Mouse (Mus musculus): ENCODE measurements at regions not wholly inside any gene's neighbourhood (a gene's known extent, or its start where the extent isn't known, plus 50 kb on each side); places are given as distances from the start of the nearest gene placed in this dataset.

DNA sequence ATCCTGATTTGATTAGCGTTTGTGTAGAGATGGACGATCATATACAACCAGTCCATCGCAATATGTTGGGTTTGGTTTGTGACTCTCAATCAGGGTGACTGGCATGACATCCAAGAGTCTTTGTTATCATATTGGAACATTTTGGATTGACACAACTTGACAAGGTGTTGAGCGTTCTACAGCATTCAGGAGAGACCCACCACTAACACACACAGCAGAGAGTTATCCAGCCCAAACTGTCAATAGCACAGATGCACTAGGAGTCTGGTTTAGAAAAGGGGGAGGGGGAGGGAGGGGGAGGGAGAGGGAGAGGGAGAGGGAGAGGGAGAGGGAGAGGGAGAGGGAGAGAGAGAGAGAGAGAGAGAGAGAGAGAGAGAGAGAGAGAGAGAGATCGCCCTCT is 144.5 kb downstream of the Psat1 start:
- peaks cover 5% of the 10 kb centered on the region; the same call in 1 of the 2 replicates for H3K27me3 ChIP-seq (ENCODE audit: insufficient read depth, low read length)
- no peak for DNase-seq (ENCODE audit: low spot score)
- H3K4me3 ChIP-seq (replicated peaks; ENCODE audit: low read depth, low read length): no peak overlapping the region
- WGBS: 76% methylated on average over 5 of the region's 5 CpGs
- no peak overlapping the region for H3K4me2 ChIP-seq (ENCODE audit: low read length)
- no peak for ATAC-seq (replicated peaks; ENCODE audit: low FRiP score, low read depth)
- peaks cover 5% of the 10 kb centered on the region; the same call in 1 of the 2 replicates for H3K4me1 ChIP-seq (replicated peaks; ENCODE audit: insufficient read depth, low read length)
- no peak overlapping the region for H3K9ac ChIP-seq (ENCODE audit: low read depth, low read length)
- H3K9me3 ChIP-seq (replicated peaks; ENCODE audit: low read length): no peaks in the 10 kb centered on the region
- H3K27ac ChIP-seq: no peak overlapping the region
- H3K36me3 ChIP-seq (ENCODE audit: insufficient read depth, low read length): no peaks in the 10 kb centered on the region
- no peak for TF ChIP-seq CTCF (IDR thresholded peaks at IDR 0.05; ENCODE audit: low read depth)

DNA sequence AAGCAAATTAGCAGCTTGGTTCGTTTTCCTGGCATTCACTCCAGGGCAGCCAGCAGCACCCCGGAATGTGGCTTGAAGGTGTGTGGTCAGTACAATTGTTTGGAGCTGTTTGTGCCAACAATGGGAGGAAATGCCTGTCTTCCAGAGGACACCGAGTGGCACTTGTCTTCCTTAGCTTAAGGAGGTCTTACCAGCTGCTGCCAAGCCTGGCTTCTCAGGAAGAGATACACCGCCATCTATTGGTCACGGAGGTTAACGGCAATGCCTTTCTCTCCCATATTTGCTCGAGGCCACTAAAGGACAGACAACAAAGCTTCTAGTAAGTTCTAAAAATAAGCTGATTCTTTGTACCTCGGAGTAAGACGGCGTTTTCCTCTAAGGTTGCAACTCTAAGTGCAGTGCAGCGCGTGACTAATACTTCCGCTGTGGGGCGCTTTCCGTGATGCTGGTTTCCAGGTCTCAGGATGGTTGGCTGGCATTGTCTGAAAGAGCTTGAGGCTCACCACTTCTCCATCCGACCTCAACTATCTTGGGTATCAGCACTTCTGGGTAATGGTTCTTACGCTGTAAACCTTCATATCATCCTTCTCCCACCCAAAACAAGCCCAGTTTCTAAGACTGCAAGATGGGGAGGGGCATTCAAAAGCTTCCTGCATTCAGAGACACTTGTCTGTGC is 145.2 kb downstream of the Psat1 start:
- H3K4me1 ChIP-seq (replicated peaks; ENCODE audit: insufficient read depth, low read length): peaks cover 5% of the 10 kb centered on the region; the same call in 1 of the 2 replicates
- peak overlapping the region; percentile 62 for H3K4me2 ChIP-seq (ENCODE audit: low read length)
- no peak overlapping the region for H3K27ac ChIP-seq
- TF ChIP-seq CTCF (IDR thresholded peaks at IDR 0.05; ENCODE audit: low read depth): peak; percentile 94
- H3K27me3 ChIP-seq (ENCODE audit: insufficient read depth, low read length): peaks cover 5% of the 10 kb centered on the region; the same call in 1 of the 2 replicates
- peak; percentile 73 for ATAC-seq (replicated peaks; ENCODE audit: low FRiP score, low read depth)
- H3K36me3 ChIP-seq (ENCODE audit: insufficient read depth, low read length): no peaks in the 10 kb centered on the region
- H3K9ac ChIP-seq (ENCODE audit: low read depth, low read length): no peak overlapping the region
- DNase-seq (ENCODE audit: low spot score): peak; percentile 95
- H3K4me3 ChIP-seq (replicated peaks; ENCODE audit: low read depth, low read length): peak overlapping the region; percentile 28
- 5% methylated on average over 17 of the region's 17 CpGs for WGBS
- no peaks in the 10 kb centered on the region for H3K9me3 ChIP-seq (replicated peaks; ENCODE audit: low read length)

DNA sequence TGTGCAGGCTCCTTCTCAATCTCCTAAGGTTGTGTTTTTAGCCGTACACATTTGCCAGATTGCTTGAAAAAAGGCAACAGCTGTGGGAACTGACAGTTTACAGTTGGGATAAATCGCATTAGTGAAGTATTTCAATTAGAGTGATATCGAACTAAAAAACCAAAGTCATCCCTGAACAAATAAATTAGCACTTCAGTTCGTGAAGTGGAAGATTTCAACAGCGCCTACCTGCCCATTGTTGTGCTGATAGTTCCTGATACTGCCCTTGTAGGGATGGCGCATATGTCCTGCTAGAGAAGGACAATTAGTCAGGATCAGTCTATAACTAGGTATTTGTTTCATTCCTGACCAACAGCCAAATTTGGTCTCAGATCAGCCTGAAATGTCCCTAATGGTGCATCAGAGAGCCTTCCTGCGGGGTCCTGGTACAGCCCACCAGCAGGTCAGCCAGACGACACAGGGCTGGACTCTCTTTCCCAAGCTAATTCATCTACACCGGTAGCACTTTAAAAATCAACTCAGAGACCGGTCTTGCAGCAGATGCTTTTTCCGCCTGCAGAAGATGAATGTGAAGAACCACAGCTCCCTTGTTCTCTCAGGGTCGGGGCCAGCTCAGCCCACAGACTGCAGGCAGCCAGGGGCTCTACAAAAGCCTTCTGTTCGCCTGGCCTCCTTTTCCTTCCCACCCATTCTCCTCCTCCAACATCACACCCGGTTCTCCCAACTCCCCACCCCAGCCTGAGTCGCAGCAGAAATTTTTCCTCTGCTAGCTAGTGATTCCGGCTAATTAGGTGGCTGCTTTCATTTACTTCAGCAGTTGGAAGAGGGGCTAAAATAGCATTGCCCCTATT is 146.1 kb downstream of the Psat1 start:
- Histone ChIP-seq H3K9ac (ENCODE audit: low read depth, low read length) (no peak overlapping the region), H3K36me3 (ENCODE audit: insufficient read depth, low read length) (no peaks in the 10 kb centered on the region), H3K4me1 (replicated peaks; ENCODE audit: insufficient read depth, low read length) (peaks cover 5% of the 10 kb centered on the region; the same call in 1 of the 2 replicates), H3K9me3 (replicated peaks; ENCODE audit: low read length) (no peaks in the 10 kb centered on the region), H3K4me2 (ENCODE audit: low read length) (peak overlapping the region; percentile 62), H3K4me3 (replicated peaks; ENCODE audit: low read depth, low read length) (peak overlapping the region; percentile 28), H3K27me3 (ENCODE audit: insufficient read depth, low read length) (peaks cover 5% of the 10 kb centered on the region; the same call in 1 of the 2 replicates), H3K27ac (no peak overlapping the region)
- WGBS: 22% methylated on average over 16 of the region's 16 CpGs
- TF ChIP-seq CTCF (IDR thresholded peaks at IDR 0.05; ENCODE audit: low read depth): no peak
- no peak; the same call in 1 of the 2 replicates for ATAC-seq (replicated peaks; ENCODE audit: low FRiP score, low read depth)
- peak; percentile 68 for DNase-seq (ENCODE audit: low spot score)

DNA sequence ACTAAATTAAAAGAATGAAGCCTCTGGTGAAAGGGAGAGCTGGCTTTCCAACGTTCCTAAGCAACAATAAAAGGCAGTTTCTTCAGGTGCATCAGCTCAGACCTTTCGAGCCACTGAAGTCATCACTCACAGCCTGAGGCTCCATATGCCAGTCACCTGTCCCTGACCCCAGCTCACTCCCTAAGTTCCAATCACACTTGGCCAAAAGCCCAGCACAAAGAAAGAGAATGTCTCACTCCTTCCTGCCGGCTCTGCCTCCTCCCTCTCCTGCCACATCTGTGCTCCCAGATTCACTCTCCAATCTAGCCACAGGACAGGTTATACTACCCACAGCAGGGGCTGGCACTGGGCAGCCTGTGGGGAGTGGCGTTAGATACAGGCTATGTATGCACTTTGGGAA is 150.7 kb downstream of the Psat1 start:
- Histone ChIP-seq H3K4me3 (replicated peaks; ENCODE audit: low read depth, low read length) (no peak overlapping the region), H3K9me3 (replicated peaks; ENCODE audit: low read length) (no peaks in the 10 kb centered on the region), H3K36me3 (ENCODE audit: insufficient read depth, low read length) (no peaks in the 10 kb centered on the region), H3K27me3 (ENCODE audit: insufficient read depth, low read length) (no peaks in the 10 kb centered on the region), H3K4me2 (ENCODE audit: low read length) (no peak overlapping the region), H3K9ac (ENCODE audit: low read depth, low read length) (no peak overlapping the region), H3K4me1 (replicated peaks; ENCODE audit: insufficient read depth, low read length) (peaks cover 5% of the 10 kb centered on the region; the same call in 1 of the 2 replicates), H3K27ac (no peak overlapping the region)
- DNase-seq (ENCODE audit: low spot score) (no peak), ATAC-seq (replicated peaks; ENCODE audit: low FRiP score, low read depth) (no peak)
- WGBS: 16% methylated on average over 4 of the region's 4 CpGs
- TF ChIP-seq CTCF (IDR thresholded peaks at IDR 0.05; ENCODE audit: low read depth): no peak

DNA sequence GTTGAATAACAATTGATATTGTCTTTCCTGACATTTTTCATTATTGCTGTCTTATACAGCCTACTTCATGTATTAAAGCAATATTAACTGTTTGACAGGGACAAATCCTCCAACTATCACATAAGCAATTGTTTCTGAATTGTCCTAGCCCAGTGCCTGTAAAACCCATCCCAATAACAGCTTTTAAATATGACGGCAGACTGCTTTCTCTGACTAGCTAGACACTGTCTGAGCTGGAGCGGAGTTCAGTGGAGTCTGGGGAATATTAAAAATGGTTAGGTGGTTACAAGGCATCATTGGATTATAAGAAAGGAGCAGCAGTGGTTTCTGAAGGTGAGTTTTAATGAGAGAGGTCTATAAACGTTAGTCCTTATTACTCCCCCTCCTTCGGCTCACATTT is 155.2 kb downstream of the Psat1 start:
- no peak for ATAC-seq (replicated peaks; ENCODE audit: low FRiP score, low read depth)
- 73% methylated on average over 4 of the region's 4 CpGs for WGBS
- H3K9me3 ChIP-seq (replicated peaks; ENCODE audit: low read length): no peaks in the 10 kb centered on the region
- H3K27ac ChIP-seq: no peak overlapping the region
- no peak overlapping the region for H3K9ac ChIP-seq (ENCODE audit: low read depth, low read length)
- no peaks in the 10 kb centered on the region for H3K27me3 ChIP-seq (ENCODE audit: insufficient read depth, low read length)
- H3K4me3 ChIP-seq (replicated peaks; ENCODE audit: low read depth, low read length): no peak overlapping the region
- H3K4me1 ChIP-seq (replicated peaks; ENCODE audit: insufficient read depth, low read length): no peaks in the 10 kb centered on the region
- H3K4me2 ChIP-seq (ENCODE audit: low read length): no peak overlapping the region
- TF ChIP-seq CTCF (IDR thresholded peaks at IDR 0.05; ENCODE audit: low read depth): no peak
- H3K36me3 ChIP-seq (ENCODE audit: insufficient read depth, low read length): no peaks in the 10 kb centered on the region
- no peak for DNase-seq (ENCODE audit: low spot score)

DNA sequence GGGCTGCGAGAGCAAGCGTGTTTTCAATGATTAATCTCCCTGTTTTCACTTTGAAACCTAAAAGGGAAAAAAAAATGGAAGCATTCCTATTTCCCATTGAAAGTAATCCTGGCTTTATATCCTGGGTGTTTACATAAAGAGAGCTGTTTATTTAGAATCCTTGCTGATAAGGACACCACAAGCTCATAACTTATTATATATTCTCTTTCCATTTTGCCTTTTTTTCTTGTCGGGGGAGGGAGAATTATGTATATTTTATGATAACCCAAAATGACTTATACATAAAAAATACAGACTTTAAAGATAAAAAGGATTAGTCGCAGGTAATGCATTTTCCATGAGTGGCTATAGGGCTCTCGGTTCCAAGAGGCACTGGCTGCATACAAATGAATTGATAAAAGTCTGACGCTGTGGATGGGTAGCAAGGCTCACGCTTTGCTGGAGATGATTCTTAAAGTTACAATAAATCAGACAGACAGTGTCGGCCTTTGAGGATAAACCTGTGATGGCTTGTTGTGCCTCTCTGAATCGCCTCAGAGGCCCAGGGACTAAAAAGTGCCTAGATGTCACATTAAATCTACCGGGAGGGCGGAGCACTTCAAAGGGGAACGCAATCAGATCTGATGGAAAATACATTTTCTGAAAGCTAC is 155.7 kb downstream of the Psat1 start:
- peak overlapping the region; percentile 40 for H3K4me2 ChIP-seq (ENCODE audit: low read length)
- no peaks in the 10 kb centered on the region for H3K4me1 ChIP-seq (replicated peaks; ENCODE audit: insufficient read depth, low read length)
- DNase-seq (ENCODE audit: low spot score) (no peak), ATAC-seq (replicated peaks; ENCODE audit: low FRiP score, low read depth) (no peak)
- no peak overlapping the region for H3K27ac ChIP-seq
- H3K27me3 ChIP-seq (ENCODE audit: insufficient read depth, low read length): no peaks in the 10 kb centered on the region
- WGBS: 35% methylated on average over 12 of the region's 12 CpGs
- no peaks in the 10 kb centered on the region for H3K9me3 ChIP-seq (replicated peaks; ENCODE audit: low read length)
- no peak overlapping the region for H3K9ac ChIP-seq (ENCODE audit: low read depth, low read length)
- H3K36me3 ChIP-seq (ENCODE audit: insufficient read depth, low read length): no peaks in the 10 kb centered on the region
- TF ChIP-seq CTCF (IDR thresholded peaks at IDR 0.05; ENCODE audit: low read depth): no peak
- no peak overlapping the region for H3K4me3 ChIP-seq (replicated peaks; ENCODE audit: low read depth, low read length)

Measured in kidney, postnatal 0 days (tissue).